Mouse (Mus musculus): ENCODE measurements at regions not wholly inside any gene's neighbourhood (a gene's known extent, or its start where the extent isn't known, plus 50 kb on each side); places are given as distances from the start of the nearest gene placed in this dataset.

- no peaks in the 10 kb centered on the region for H3K36me3 ChIP-seq (ENCODE audit: control insufficient read depth, insufficient read depth)
- no peak overlapping the region for H3K27ac ChIP-seq (ENCODE audit: low read length)
- no peak for ATAC-seq (ENCODE audit: low read depth)
- H3K4me2 ChIP-seq (ENCODE audit: low read depth, low read length) = no peak overlapping the region
- H3K9me3 ChIP-seq (replicated peaks; ENCODE audit: control insufficient read depth, low read length) = no peaks in the 10 kb centered on the region
- no peaks in the 10 kb centered on the region for H3K4me1 ChIP-seq (ENCODE audit: control insufficient read depth, low read depth, low read length)
- WGBS (ENCODE audit: insufficient replicate concordance) = 63% methylated on average over 4 of the region's 4 CpGs
- no peak overlapping the region for H3K4me3 ChIP-seq (ENCODE audit: low read depth, low read length)
- H3K27me3 ChIP-seq (ENCODE audit: control insufficient read depth, insufficient read depth, low read depth, low read length) = no peaks in the 10 kb centered on the region
- H3K9ac ChIP-seq (ENCODE audit: low read depth, low read length) = no peak overlapping the region
Measured at GRCm38 (mm10) chr5:16424745-16425144, 128.6 kb upstream of the Hgf start.

GRCm38 (mm10) chr5:16425302-16425701 lies 128.0 kb upstream of the Hgf start:
- 62% methylated on average over 8 of the region's 8 CpGs for WGBS (ENCODE audit: insufficient replicate concordance)
- no peak overlapping the region for H3K4me3 ChIP-seq (ENCODE audit: low read depth, low read length)
- ATAC-seq (ENCODE audit: low read depth) = no peak

GRCm38 (mm10) chr5:16426306-16426705 lies 127.0 kb upstream of the Hgf start:
- no peaks in the 10 kb centered on the region for H3K4me1 ChIP-seq (ENCODE audit: control insufficient read depth, low read depth, low read length)
- no peak for ATAC-seq (ENCODE audit: low read depth)
- WGBS (ENCODE audit: insufficient replicate concordance) = 57% methylated on average over 2 of the region's 2 CpGs
- no peak overlapping the region for H3K27ac ChIP-seq (ENCODE audit: low read length)
- no peaks in the 10 kb centered on the region for H3K27me3 ChIP-seq (ENCODE audit: control insufficient read depth, insufficient read depth, low read depth, low read length)
- H3K9ac ChIP-seq (ENCODE audit: low read depth, low read length) = no peak overlapping the region
- no peak overlapping the region for H3K4me3 ChIP-seq (ENCODE audit: low read depth, low read length)
- H3K9me3 ChIP-seq (replicated peaks; ENCODE audit: control insufficient read depth, low read length) = no peaks in the 10 kb centered on the region
- H3K4me2 ChIP-seq (ENCODE audit: low read depth, low read length) = no peak overlapping the region
- H3K36me3 ChIP-seq (ENCODE audit: control insufficient read depth, insufficient read depth) = no peaks in the 10 kb centered on the region

More at GRCm38 (mm10) chr5:16425302-16425701, 128.0 kb upstream of the Hgf start:
- Histone ChIP-seq H3K4me2 (ENCODE audit: low read depth, low read length) (no peak overlapping the region), H3K9me3 (replicated peaks; ENCODE audit: control insufficient read depth, low read length) (no peaks in the 10 kb centered on the region), H3K27ac (ENCODE audit: low read length) (no peak overlapping the region), H3K4me1 (ENCODE audit: control insufficient read depth, low read depth, low read length) (no peaks in the 10 kb centered on the region), H3K36me3 (ENCODE audit: control insufficient read depth, insufficient read depth) (no peaks in the 10 kb centered on the region), H3K9ac (ENCODE audit: low read depth, low read length) (no peak overlapping the region), H3K27me3 (ENCODE audit: control insufficient read depth, insufficient read depth, low read depth, low read length) (no peaks in the 10 kb centered on the region)

- 43% methylated on average over 3 of the region's 3 CpGs for WGBS (ENCODE audit: insufficient replicate concordance)
- Histone ChIP-seq H3K27me3 (ENCODE audit: control insufficient read depth, insufficient read depth, low read depth, low read length) (no peaks in the 10 kb centered on the region), H3K36me3 (ENCODE audit: control insufficient read depth, insufficient read depth) (no peaks in the 10 kb centered on the region), H3K9me3 (replicated peaks; ENCODE audit: control insufficient read depth, low read length) (no peaks in the 10 kb centered on the region), H3K4me3 (ENCODE audit: low read depth, low read length) (no peak overlapping the region), H3K27ac (ENCODE audit: low read length) (no peak overlapping the region), H3K4me1 (ENCODE audit: control insufficient read depth, low read depth, low read length) (no peaks in the 10 kb centered on the region), H3K4me2 (ENCODE audit: low read depth, low read length) (no peak overlapping the region), H3K9ac (ENCODE audit: low read depth, low read length) (no peak overlapping the region)
- ATAC-seq (ENCODE audit: low read depth) = no peak
Measured at GRCm38 (mm10) chr5:16434586-16434985, 118.7 kb upstream of the Hgf start.

- no peak overlapping the region for H3K4me3 ChIP-seq (ENCODE audit: low read depth, low read length)
- H3K36me3 ChIP-seq (ENCODE audit: control insufficient read depth, insufficient read depth) = no peaks in the 10 kb centered on the region
- H3K27ac ChIP-seq (ENCODE audit: low read length) = no peak overlapping the region
- ATAC-seq (ENCODE audit: low read depth) = no peak
- no peak overlapping the region for H3K9ac ChIP-seq (ENCODE audit: low read depth, low read length)
- H3K9me3 ChIP-seq (replicated peaks; ENCODE audit: control insufficient read depth, low read length) = no peaks in the 10 kb centered on the region
- no peaks in the 10 kb centered on the region for H3K4me1 ChIP-seq (ENCODE audit: control insufficient read depth, low read depth, low read length)
- 45% methylated on average over 1 of the region's 1 CpGs for WGBS (ENCODE audit: insufficient replicate concordance)
- H3K4me2 ChIP-seq (ENCODE audit: low read depth, low read length) = no peak overlapping the region
- H3K27me3 ChIP-seq (ENCODE audit: control insufficient read depth, insufficient read depth, low read depth, low read length) = no peaks in the 10 kb centered on the region
Measured at GRCm38 (mm10) chr5:16445056-16445455, 108.2 kb upstream of the Hgf start.

- H3K9ac ChIP-seq (ENCODE audit: low read depth, low read length) = no peak overlapping the region
- no peaks in the 10 kb centered on the region for H3K4me1 ChIP-seq (ENCODE audit: control insufficient read depth, low read depth, low read length)
- no peak overlapping the region for H3K4me2 ChIP-seq (ENCODE audit: low read depth, low read length)
- H3K4me3 ChIP-seq (ENCODE audit: low read depth, low read length) = no peak overlapping the region
- 25% methylated on average over 1 of the region's 1 CpGs for WGBS (ENCODE audit: insufficient replicate concordance)
- no peaks in the 10 kb centered on the region for H3K27me3 ChIP-seq (ENCODE audit: control insufficient read depth, insufficient read depth, low read depth, low read length)
- no peaks in the 10 kb centered on the region for H3K9me3 ChIP-seq (replicated peaks; ENCODE audit: control insufficient read depth, low read length)
- no peak for ATAC-seq (ENCODE audit: low read depth)
- no peaks in the 10 kb centered on the region for H3K36me3 ChIP-seq (ENCODE audit: control insufficient read depth, insufficient read depth)
- H3K27ac ChIP-seq (ENCODE audit: low read length) = no peak overlapping the region
Measured at GRCm38 (mm10) chr5:16446977-16447376, 106.3 kb upstream of the Hgf start.

GRCm38 (mm10) chr5:16461795-16462194 lies 91.5 kb upstream of the Hgf start:
- Histone ChIP-seq H3K4me3 (ENCODE audit: low read depth, low read length) (no peak overlapping the region), H3K4me2 (ENCODE audit: low read depth, low read length) (no peak overlapping the region), H3K9ac (ENCODE audit: low read depth, low read length) (no peak overlapping the region), H3K9me3 (replicated peaks; ENCODE audit: control insufficient read depth, low read length) (no peaks in the 10 kb centered on the region), H3K27ac (ENCODE audit: low read length) (no peak overlapping the region), H3K27me3 (ENCODE audit: control insufficient read depth, insufficient read depth, low read depth, low read length) (no peaks in the 10 kb centered on the region), H3K4me1 (ENCODE audit: control insufficient read depth, low read depth, low read length) (no peaks in the 10 kb centered on the region), H3K36me3 (ENCODE audit: control insufficient read depth, insufficient read depth) (no peaks in the 10 kb centered on the region)
- no peak for ATAC-seq (ENCODE audit: low read depth)
- 64% methylated on average over 2 of the region's 2 CpGs for WGBS (ENCODE audit: insufficient replicate concordance)

- WGBS (ENCODE audit: insufficient replicate concordance) = 26% methylated on average over 5 of the region's 5 CpGs
- Histone ChIP-seq H3K9me3 (replicated peaks; ENCODE audit: control insufficient read depth, low read length) (no peaks in the 10 kb centered on the region), H3K4me2 (ENCODE audit: low read depth, low read length) (no peak overlapping the region), H3K9ac (ENCODE audit: low read depth, low read length) (no peak overlapping the region), H3K4me1 (ENCODE audit: control insufficient read depth, low read depth, low read length) (peaks cover 12% of the 10 kb centered on the region), H3K4me3 (ENCODE audit: low read depth, low read length) (no peak overlapping the region), H3K36me3 (ENCODE audit: control insufficient read depth, insufficient read depth) (no peaks in the 10 kb centered on the region), H3K27me3 (ENCODE audit: control insufficient read depth, insufficient read depth, low read depth, low read length) (no peaks in the 10 kb centered on the region), H3K27ac (ENCODE audit: low read length) (no peak overlapping the region)
- no peak for ATAC-seq (ENCODE audit: low read depth)
Measured at GRCm38 (mm10) chr5:16466266-16466665, 87.0 kb upstream of the Hgf start.

- peak; percentile 79 for ATAC-seq (ENCODE audit: low read depth)
- H3K4me3 ChIP-seq (ENCODE audit: low read depth, low read length) = no peak overlapping the region
- H3K9ac ChIP-seq (ENCODE audit: low read depth, low read length) = no peak overlapping the region
- H3K36me3 ChIP-seq (ENCODE audit: control insufficient read depth, insufficient read depth) = no peaks in the 10 kb centered on the region
- H3K4me2 ChIP-seq (ENCODE audit: low read depth, low read length) = peak overlapping the region; percentile 13; the same call in 1 of the 2 replicates
- H3K9me3 ChIP-seq (replicated peaks; ENCODE audit: control insufficient read depth, low read length) = no peaks in the 10 kb centered on the region
- no peaks in the 10 kb centered on the region for H3K27me3 ChIP-seq (ENCODE audit: control insufficient read depth, insufficient read depth, low read depth, low read length)
- H3K27ac ChIP-seq (ENCODE audit: low read length) = no peak overlapping the region; the same call in 1 of the 2 replicates
- peaks cover 12% of the 10 kb centered on the region for H3K4me1 ChIP-seq (ENCODE audit: control insufficient read depth, low read depth, low read length)
- WGBS (ENCODE audit: insufficient replicate concordance) = 23% methylated on average over 2 of the region's 2 CpGs
Measured at GRCm38 (mm10) chr5:16468560-16468959, 84.7 kb upstream of the Hgf start.
